Mouse (Mus musculus): ENCODE data around the gene Prmt3.

The Prmt3 gene

GRCm38 (mm10) chr7:49857347-49857746, 79.2 kb downstream of the Prmt3 start:
- DNase-seq (ENCODE audit: low spot score), result no peak

- no peak for DNase-seq (ENCODE audit: low spot score)
Observed at GRCm38 (mm10) chr7:49858257-49858656, 80.1 kb downstream of the Prmt3 start.

DNA sequence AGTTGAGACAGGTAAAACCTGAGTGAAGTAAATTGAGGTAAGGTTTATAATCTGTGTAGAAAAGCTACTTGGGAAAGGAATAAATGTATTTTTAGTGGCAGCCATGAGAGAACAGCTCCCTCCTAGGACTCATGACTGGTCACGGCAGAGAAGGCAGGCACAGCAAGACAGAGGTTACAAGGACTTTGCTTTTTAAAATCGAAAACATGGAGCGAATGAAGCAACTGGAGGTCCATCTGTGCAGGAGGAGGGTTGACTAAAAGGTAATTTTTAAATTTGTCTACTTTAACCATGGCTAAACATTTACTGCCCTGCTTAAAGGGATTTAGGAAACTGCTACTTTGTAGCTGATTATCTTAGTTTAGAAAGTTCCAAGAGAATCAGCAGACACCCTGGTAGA, 81.7 kb downstream of the Prmt3 start:
- no peak for DNase-seq (ENCODE audit: low spot score)

GRCm38 (mm10) chr7:49861196-49861595, 83.0 kb downstream of the Prmt3 start:
- no peak for DNase-seq (ENCODE audit: low spot score)

- DNase-seq (ENCODE audit: low spot score), result no peak
Observed at GRCm38 (mm10) chr7:49863753-49864152, 85.6 kb downstream of the Prmt3 start.

GRCm38 (mm10) chr7:49869656-49870055, 91.5 kb downstream of the Prmt3 start:
- no peak for DNase-seq (ENCODE audit: low spot score)

DNA sequence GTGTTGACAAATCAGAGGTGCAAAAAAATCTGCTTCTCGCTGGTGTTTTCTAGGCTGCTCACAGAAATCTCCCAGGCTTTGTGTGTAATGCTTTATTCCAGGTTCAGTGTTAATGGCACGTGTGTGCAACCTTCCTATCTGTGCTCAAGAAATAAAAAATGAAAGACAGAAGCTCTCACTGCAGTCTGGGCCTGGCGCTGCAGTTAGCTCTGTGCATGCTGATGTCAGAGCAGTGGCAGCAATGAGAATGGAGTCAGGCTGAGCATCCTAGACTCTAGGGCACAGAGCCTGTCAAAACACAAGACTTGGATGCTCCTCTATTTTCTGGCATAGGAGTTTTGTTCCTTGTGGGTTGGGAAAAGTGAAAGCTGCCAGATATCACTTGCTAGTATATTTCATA, 92.1 kb downstream of the Prmt3 start:
- no peak for DNase-seq (ENCODE audit: low spot score)

GRCm38 (mm10) chr7:49877307-49877706, 99.2 kb downstream of the Prmt3 start:
- no peak for DNase-seq (ENCODE audit: low spot score)

DNA sequence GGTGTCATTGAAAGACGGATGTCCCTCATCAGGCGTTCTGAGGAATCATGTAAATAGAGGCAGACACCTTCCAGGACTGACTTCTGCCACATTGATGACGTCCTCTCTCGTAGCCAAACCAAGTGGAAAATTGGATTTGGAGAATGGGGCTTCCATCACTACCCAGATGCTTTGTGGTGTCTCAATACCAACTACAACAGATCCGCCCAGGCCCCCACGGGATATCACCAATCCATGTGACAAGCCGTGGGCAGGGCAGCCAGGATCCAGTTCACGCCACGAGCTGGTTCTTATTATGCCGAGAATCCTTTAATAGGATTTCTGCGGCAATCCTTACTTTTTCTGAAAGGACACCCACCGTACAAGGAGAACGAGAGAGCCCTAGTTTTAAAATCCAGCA, 100.9 kb downstream of the Prmt3 start:
- DNase-seq (ENCODE audit: low spot score), result no peak

DNA sequence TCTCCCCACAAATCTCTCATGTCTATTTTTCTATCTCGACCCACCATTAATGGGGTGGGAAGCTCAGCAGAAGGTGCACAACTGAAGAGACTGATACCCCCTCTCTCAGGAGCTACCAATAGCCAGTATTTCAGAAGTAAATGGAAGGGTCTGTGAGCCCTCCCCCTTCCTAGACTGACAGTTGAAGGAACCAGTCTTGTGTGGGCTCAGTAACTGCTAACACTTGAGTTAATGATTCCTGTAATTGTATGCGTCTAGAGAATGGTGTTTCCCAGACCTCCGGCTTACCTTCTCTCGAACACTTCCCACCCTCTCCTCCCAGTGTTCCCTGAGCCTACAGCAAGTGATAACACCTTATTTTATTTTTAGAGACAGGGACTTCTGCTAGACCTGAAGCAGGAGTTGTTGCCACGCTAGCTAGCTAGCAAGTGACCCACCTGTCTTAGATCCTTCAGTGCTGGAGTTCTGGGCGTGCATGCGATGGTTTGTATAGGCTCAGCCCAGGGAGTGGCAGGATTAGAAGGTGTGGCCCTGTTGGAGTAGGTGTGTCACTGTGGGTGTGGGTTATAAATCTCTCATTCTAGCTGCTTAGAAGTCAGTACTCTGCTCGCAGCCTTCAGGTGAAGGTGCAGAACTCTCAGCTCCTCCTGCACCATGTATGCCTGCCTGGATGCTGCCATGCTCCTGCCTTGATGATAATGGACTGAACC, 102.0 kb downstream of the Prmt3 start:
- no peak for DNase-seq (ENCODE audit: low spot score)

GRCm38 (mm10) chr7:49882288-49882687, 104.1 kb downstream of the Prmt3 start:
- DNase-seq (ENCODE audit: low spot score), result no peak

GRCm38 (mm10) chr7:49882694-49883389, 104.7 kb downstream of the Prmt3 start:
- DNase-seq (ENCODE audit: low spot score), result no peak

GRCm38 (mm10) chr7:49887776-49888390, 109.7 kb downstream of the Prmt3 start:
- DNase-seq (ENCODE audit: low spot score), result no peak

DNA sequence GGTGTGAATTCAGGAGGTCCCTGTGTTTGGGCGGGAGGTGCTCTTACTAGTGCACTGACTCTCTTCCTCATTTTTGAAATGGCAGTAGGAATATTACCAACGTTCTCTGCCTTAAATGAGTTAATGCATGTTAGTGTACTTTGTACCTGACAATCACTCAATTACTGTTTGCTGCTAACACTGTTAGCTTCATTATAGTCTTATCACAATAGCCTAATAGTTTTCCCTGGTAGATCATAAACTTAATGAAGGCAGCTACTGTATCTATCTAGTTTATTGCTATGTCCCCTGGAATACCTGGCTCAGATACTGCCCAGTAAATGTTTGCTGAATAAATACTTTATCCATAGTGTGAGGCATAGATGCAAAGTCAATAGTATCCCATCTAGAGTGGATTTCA, 116.6 kb downstream of the Prmt3 start:
- DNase-seq (ENCODE audit: low spot score), result no peak

DNA sequence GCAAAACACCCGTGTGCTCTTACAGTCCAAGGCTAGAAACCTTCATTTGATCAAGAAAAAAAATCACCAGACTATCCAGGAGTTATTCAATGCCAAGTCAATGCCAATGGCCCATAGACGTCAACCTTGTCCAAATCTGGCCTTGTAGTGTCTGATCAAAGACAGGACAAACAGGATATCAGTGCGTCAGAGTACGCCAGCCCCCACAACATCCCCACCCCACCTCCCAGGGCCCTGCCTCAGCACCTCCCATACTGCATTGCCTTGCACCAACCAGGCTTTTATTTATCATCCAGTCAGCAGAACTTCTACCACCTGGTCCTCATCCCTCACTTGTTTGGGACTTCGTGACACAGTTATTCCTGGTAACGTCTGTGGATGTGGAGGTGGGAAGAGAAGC, 117.2 kb downstream of the Prmt3 start:
- DNase-seq (ENCODE audit: low spot score), result no peak

- DNase-seq (ENCODE audit: low spot score), result peak; percentile 54
Observed at GRCm38 (mm10) chr7:49902003-49902552, 123.9 kb downstream of the Prmt3 start.

GRCm38 (mm10) chr7:49907191-49908171, 129.3 kb downstream of the Prmt3 start:
- peak; percentile 47 for DNase-seq (ENCODE audit: low spot score)
